Mouse (Mus musculus) liver, adult 2 months (tissue): ENCODE data around the gene H2al1i.

Experiments used
- CTCF ChIP-seq: fragments of 200-500 bp; IDR thresholded peaks from 2 replicates; pipeline ENCODE4 v1.5.1; 2011; ENCODE audit warnings: low read depth, low read length, control low read depth
- POLR2A ChIP-seq: fragments of 200-500 bp; IDR thresholded peaks from 2 replicates; pipeline ENCODE4 v1.6.1; 2011; ENCODE audit warnings: low read length, control low read depth; ENCODE audit not compliant: insufficient read depth; ENCODE audit errors: extremely low read depth

DNA sequence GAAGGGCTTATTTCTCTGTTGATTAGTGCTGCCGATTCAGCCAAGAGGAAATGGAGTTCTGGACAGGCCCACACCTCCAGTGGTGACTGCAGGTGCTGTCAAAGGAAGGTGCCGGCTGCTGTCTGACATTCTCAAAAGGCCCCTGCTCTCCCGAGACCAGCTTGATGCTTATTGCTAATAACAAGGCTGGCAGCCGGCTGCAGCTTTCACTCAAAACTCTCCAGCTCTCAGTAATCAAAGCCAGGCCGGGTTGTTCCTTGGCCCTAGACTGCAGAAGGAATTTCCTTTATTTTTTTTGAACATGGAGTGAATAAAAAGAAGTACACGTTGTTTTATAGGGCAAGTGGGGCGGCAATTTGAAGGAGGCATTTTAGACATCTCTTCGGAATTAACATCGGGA is 21.3 kb downstream of the H2al1i start:
- TF ChIP-seq CTCF (no peak), POLR2A (no peak)
